Mouse (Mus musculus): ENCODE measurements around the gene Btbd35f13.
"Not testable (repeated sequence)": the region's sequence is repeated elsewhere in the genome, so short reads cannot be mapped to it uniquely, and the experiment has no call there.

The Btbd35f13 gene

DNA sequence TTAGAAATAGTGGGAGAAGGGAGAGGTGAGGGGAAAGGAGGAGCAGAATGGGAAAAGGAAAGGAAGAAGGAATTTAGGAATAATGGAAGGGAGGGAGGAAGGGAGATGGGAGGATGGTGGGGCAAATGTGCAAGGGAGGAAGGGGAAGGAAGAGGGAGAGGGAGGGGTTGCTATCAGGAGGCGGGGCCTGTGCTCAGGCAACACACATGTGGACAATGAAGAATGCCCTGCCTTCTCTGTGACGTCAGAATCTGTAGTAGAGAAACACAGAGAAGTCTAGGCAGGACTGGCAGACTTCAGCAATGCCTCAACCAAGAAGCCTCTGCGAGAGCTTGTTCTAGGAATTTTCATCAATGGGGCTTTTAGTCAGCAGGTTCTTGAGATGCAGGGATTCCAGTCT is at the start of gene Btbd35f13:
Gene Btbd35f13, plus strand, starts transcription at position 301 of the 400 bp plus-strand sequence.
- DNase-seq (ENCODE audit: low spot score), result not testable (repeated sequence)

DNA sequence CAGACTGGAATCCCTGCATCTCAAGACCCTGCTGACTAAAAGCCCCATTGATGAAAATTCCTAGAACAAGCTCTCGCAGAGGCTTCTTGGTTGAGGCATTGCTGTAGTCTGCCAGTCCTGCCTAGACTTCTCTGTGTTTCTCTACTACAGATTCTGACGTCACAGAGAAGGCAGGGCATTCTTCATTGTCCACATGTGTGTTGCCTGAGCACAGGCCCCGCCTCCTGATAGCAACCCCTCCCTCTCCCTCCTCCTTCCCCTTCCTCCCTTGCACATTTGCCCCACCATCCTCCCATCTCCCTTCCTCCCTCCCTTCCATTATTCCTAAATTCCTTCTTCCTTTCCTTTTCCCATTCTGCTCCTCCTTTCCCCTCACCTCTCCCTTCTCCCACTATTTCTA is 45.3 kb downstream of the Btbd35f13 start, which contains the start of gene Btbd35f14:
Gene Btbd35f14, minus strand, starts transcription at position 101 of the 400 bp plus-strand sequence.
- not testable (repeated sequence) for DNase-seq (ENCODE audit: low spot score)

Measured in retina, embryonic 14.5 days (tissue).